In genomic region chr7:44471880-44472557, GRCm38 (mm10) we compare ENCODE assay signal across 1 mouse cellular context.
TF ChIP-seq lines count a peak whose summit lies in the region.

No protein-coding gene starts in this region.

TF ChIP-seq in MEL, 35 proteins besides CTCF, POLR2A, EP300 and RAD21:
- TF ChIP-seq POLR2AphosphoS2 (IDR thresholded peaks at IDR 0.05; ENCODE audit: low read length) (0 out of 2 replicates have a peak, but pooled peaks have one; percentile 56), CHD2 (IDR thresholded peaks at IDR 0.05; ENCODE audit: low read length) (no peak), TBP (IDR thresholded peaks at IDR 0.05; ENCODE audit: low read depth, low read length) (no peak), BHLHE40 (IDR thresholded peaks at IDR 0.05; ENCODE audit: borderline replicate concordance, low read depth, low read length) (no peak), MAZ (IDR thresholded peaks at IDR 0.05; ENCODE audit: low read depth, low read length) (no peak), USF2 (IDR thresholded peaks at IDR 0.05; ENCODE audit: borderline replicate concordance in 1 of 2, insufficient read depth in 1 of 2, low read depth in 1 of 2, low read length in 2 of 2) (no peak)
